ENCODE assay signal across 15 mouse cellular contexts in the genomic region with DNA sequence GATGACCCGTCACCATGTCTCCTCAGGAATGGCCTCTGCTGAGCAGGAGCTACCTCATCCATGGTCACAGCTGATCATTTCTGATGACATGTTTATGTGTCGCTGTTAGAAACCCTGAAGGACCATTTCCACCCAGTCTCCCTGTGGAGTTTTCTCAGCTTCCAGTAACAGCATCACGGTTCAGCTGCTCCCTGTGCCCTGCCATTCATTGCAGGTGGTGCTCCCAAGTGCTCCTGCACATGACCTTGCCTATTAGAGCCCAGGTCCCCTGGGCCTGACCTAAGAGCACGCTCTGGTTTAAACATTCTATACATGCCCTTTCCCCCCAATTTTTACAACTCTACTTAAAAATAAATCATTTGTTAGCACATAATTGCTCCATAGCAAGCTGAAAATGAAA.
"Had no signal": no experiment of that assay in that cellular context is flagged by ENCODE, and none has a peak within 500 bp of the region (broad histone marks: within the 10 kb centered on the region; RNA-seq: fewer than 3 reads in every experiment).

No protein-coding gene starts in this region.

- H3K9me3 ChIP-seq: liver, embryonic 13.5 days; midbrain, embryonic 12.5 days; midbrain, embryonic 15.5 days had no signal

- H3K4me3 ChIP-seq: liver, embryonic 13.5 days; midbrain, embryonic 12.5 days; midbrain, embryonic 15.5 days had no signal

- H3K36me3 ChIP-seq: liver, embryonic 13.5 days; midbrain, embryonic 12.5 days; midbrain, embryonic 15.5 days had no signal

- H3K9ac ChIP-seq: liver, embryonic 13.5 days; midbrain, embryonic 12.5 days; midbrain, embryonic 15.5 days had no signal

- ATAC-seq: midbrain, embryonic 15.5 days had no signal

- H3K4me1 ChIP-seq: liver, embryonic 13.5 days; midbrain, embryonic 12.5 days; midbrain, embryonic 15.5 days had no signal

- H3K4me2 ChIP-seq: liver, embryonic 13.5 days; midbrain, embryonic 12.5 days; midbrain, embryonic 15.5 days had no signal

- H3K27me3 ChIP-seq: liver, embryonic 13.5 days; midbrain, embryonic 12.5 days; midbrain, embryonic 15.5 days had no signal

- H3K27ac ChIP-seq: liver, embryonic 13.5 days; midbrain, embryonic 12.5 days; midbrain, embryonic 15.5 days had no signal

- DNase-seq: kidney, adult 2 months; kidney, postnatal 10 days; kidney, postnatal 36 days; left cerebral cortex, postnatal 4 days; liver, embryonic 13.5 days; lung, adult 2 months; lung, postnatal 14 days; lung, postnatal 4 days; right cerebral cortex, adult 18-20 months; right cerebral cortex, postnatal 14 days; thymus, adult 2 months; thymus, postnatal 14 days; thymus, postnatal 4 days had no signal
